Mouse (Mus musculus): Measurements from ENCODE around the gene Ddah1.

The Ddah1 gene

DNA sequence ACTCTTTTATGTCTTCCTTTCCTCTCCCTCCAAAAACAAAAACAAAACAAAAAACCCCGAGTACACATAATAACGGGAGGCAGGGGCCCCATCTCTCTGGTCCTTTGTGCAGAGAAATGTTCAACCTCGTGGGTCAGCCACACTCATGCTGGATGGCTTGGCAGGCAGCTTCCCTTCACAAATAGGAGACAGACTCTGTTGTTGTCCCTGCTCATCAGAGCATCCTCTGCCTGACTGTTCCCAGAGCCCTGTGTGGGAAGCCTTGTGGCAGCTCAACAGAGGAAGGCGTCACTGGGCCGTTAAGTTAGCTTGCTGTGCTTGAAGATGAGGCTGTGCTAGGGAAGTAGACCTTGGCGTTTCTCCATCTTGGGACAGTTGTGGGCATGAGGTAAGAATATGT lies 58.8 kb downstream of the Ddah1 start:
- DNase-seq = peak; percentile 25 to 29

DNA sequence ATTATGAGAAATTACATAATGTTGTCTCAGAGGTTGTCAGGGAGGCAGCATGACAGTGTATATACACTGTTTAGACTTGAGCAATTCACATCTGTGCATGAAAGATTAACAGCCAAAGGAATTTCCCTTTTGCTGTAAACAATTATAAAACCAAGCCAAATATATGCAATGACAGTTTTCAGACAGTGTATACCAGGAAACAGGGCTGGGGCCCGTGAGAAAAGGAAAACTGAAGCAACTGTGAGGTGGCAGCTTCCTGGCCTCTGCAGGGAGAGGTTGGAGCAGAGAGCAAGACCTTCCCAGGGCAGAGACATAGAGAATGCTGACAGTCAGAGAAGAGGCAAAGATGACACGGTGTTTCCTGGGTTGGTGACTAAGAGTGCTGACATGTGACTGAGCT lies 62.0 kb downstream of the Ddah1 start:
- DNase-seq = no peak

DNA sequence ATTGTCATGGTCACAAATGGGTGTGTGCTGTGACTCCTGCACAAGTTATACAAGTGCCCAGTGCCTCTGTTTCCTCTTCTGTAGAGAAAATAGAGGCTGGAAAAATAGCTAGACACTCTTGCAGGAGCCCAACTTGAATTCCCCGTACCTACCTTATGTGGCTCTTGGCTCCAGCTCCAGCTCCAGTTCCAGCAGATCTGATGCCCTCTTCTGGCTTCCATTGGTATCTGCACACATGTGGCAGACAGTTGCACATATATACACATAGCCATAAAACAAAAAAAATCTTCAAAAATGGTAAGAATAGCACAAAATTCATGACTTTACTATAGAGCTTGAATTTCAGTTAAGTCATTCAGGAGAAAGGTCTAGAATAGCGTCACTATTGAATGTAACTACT lies 62.5 kb downstream of the Ddah1 start:
- no peak for DNase-seq

DNA sequence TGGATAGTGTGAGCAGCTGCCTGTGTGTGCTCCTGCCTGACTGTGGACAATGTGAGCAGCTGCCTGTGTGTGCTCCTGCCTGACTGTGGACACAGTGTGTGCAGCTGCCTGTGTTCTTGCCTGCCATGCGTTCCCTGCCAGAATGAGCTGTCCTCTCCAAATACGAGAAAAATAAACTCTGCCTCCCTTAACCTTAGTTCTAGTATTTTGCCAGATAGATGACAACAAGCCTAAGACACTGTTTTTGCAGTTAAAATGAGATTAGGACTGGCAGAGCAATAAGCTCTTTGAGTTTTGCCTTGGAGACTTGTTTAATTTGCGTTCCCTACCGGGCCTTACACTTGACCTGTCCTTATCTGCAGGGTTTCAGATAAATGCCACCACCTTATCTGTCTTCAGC lies 63.7 kb downstream of the Ddah1 start:
- DNase-seq = no peak

DNA sequence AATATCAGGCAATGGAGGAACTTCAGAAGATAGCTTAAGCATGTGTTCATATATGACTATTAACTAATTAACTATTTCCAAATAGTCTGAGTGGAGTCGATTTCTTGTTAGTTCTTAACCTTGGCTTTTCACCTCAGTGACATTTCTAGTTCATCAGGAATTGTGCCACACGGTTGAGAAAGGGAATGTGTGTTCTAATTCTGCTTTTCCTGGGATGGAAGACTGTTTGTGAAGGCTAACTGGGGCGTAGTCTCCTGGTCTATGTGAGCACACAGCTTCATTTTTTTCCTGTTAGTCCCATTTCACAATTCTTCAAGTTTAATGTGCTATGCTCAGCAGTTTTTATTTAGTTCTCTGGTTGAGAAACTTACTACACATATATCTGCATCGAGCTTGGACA lies 65.2 kb downstream of the Ddah1 start:
- no peak for DNase-seq

DNA sequence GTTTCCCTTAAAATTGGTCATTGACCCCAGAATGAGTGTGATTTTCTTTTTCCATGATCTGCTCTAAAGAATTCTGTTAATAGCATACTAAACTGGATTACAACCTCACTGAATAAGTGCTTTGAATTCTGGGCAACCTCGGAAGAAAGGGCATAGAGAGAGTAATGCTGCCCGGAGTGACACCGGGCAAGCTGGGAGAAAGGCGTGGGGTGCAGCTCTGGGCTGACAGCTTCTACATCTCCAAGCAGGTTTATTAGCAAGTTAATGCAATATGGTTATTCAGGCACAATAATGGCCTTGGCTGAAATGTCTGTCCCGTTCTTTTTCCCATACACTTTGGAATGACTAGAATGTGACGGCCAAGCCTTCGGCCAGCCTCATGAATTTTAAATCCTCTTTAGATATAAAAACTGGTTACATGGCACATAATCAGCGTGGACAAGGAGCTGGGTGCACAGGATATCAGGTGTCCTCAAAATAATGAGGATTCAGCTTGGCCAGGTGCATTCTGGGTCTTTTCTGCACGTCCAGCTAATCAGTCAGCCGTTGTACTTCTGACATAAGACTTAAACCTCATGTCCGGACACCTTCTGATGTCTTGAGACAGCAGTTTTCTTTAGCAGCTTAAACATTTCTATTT lies 67.1 kb downstream of the Ddah1 start:
- peak; percentile 63 to 75 for DNase-seq

DNA sequence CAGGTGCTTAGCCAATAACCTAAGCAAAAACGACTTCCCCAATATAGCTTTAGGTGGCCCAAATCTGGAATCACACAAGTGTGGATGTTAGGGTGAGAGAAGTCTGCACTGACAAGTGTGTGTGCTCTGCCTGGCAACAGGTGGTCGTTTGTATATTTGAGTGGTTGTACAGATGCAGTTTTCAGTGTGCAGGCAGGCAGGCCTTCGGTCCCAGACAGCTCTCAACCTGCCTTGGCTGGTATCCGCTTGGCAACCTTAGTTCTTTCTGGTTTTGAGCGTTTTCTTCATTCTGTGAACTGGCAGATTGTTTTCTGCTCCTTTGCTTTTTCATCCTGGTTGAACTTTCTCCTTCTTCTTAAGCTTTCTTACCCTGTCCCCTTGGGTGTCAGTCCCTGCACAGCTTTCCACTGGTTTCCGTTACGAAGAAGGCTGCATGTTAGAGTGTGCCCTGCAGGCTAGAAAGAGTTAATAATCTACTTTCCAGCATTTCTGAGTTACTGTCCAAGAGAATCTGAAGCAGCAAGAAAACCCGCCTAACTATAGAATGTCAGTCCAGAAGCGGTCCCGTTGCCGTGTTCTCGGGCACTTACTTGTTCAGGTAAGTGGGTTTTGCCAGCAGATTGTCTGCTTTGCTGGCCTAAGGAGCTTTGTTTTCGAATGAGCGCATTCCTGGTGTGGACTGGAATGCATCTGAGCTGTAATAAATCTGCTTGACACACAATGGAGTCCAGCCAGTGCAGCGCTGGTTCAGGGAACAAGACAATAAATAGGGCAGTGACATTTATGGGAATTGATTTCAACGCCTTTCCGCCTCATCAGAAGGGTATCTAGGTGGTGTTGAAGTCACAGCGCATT lies 68.9 kb downstream of the Ddah1 start:
- DNase-seq = peak; percentile 81 to 83

DNA sequence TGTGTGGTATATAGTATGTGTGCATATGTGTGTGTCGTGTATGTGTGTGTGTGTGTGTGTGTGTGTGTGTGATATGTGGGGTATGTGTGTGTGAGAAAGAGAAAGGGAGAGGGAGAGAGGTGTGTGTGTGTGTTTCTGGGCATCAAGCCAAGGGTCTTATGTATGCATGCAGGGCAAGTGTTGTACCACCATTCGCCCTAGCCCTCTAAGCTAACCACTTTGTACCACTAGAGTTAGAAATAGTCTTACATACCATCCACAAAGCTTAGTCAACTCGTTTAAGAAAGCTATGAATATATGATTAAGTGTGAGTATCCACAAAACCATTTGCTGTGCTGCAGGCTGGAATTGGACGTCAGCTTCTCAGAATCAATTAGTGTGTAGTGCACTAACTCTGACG lies 70.4 kb downstream of the Ddah1 start:
- no peak for DNase-seq

DNA sequence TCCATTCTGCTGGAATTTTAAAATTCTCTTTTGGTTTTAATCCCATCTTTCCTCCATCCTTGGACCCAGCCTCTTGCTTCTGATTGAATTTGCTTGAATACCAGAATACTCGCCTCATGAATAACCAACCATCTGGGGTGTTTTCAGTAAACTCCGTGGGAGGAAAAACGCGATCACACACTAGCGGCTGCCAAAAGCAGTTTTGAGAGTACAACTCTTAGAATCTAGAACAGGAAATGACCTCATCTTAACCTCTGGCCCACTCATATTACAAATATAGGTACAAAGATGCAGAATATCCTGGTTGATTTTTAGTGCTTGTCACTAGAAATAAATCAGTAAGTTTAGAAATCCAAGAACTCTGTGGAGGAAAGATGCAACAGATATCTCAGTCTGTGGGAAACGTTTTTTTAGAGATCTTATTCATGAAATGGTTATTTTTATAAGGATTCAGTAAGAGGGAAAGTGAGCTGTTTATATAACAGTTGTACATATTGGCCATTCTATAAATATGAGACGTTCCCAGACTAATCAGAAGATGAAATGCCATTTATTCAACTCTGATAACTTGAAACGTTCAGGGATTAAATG lies 75.6 kb downstream of the Ddah1 start:
- peak; percentile 25 to 53 for DNase-seq

DNA sequence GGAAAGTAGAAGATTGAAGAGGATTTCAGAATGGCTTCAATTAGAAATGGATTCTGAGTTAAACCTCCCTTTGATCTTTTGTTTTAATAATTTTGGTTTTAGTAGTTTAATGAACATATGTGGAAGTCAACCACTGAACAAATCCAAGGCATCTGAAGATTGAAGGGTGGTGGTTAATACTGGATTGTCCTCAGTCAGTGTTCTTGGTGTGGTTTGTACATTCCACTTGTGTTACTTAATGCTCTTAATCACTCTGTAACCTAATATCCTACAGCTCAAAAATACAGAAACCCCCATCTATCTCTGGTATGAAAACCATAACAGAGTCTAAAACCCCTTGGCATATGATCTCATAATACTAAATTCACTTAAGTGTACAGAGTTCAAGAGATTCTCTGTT lies 79.8 kb downstream of the Ddah1 start:
- no peak for DNase-seq

DNA sequence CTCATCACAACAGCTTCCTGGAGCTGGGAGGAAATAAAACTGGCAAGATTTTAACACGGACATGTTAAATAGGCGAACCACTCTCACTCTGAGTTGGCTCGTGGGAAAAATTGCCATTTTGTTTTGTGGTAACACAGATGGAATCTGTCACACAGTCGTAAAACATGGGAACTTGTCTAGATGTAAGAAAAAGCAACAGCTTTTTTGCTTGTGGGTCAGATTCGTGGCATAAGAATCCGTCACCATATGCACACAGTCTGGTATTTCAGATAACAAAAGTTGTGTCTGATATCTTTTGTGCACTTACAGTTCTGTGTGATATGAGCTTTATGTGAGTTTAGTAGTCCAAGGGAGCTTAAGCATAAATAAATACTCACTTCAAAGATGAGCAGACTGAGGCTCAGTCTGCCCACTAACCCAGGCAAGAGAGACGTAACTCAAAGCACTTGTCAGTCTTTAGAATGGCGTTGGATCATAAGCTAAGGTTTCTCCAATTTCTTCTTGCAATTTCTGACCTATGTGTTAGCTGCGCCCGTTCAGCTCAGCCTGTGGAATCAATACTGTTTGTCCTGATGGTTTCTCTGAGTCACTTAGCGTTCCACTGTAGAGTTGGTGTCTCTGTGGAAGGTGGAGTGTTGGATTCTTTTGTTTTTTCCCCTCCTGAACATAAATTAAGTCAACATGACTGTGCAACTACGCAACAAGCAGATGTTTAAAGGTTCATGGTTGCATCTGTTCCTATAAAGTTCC lies 83.7 kb downstream of the Ddah1 start:
- DNase-seq = no peak

DNA sequence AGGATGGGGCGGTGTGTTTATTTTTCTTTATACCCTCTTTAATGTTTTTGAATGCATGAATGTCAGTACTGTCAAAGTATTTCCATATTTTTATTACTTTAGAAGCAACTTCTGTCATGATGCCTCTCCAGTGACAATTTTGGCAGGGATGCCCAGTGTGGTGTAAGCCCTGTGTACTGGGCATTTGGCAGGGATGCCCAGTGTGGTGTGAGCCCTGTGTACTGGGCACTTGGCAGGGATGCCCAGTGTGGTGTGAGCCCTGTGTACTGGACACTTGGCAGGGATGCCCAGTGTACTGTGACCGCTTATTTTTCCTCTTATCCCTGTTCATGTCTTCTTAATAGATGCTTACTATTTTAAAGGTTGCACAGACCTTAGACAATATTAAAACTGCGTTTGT lies 85.4 kb downstream of the Ddah1 start:
- DNase-seq = peak; percentile 64 to 68

DNA sequence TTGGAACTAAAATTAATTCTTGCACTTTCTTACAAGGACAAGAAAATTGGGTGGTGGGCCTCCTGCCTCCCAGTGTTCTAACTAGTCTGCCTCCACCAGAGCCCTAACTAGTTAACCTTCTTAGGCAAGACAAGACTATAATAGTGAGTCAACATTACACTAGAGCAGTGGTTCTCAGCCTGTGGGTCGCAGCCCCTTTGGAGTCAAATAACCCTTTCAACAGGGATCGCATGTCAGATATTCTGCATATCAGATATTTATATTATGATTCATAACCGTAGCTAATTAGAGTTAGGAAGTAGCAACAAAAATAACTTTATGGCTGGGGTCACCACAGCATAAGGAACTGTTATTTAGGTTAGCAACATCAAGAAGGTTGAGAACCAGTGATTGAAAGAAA lies 86.4 kb downstream of the Ddah1 start:
- DNase-seq = no peak

DNA sequence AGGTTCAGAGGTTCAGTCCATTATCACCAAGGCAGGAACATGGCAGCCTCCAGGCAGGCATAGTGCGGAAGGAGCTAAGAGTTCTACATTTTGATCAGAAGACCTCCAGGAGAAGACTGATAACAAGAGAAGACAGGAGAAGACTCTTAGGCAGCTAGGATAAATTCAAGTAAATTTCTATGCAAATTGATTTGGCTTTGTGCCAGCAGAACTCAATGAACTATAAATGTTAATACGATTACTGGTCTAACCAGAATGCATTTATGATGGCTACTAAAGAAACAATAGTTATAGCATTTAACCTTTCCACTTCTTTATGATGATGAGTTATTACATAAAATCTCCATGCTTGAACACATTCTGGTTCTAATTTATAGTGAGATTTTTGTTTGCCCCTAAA lies 87.8 kb downstream of the Ddah1 start:
- peak in 1 of 2 experiments; percentile 10 for DNase-seq

DNA sequence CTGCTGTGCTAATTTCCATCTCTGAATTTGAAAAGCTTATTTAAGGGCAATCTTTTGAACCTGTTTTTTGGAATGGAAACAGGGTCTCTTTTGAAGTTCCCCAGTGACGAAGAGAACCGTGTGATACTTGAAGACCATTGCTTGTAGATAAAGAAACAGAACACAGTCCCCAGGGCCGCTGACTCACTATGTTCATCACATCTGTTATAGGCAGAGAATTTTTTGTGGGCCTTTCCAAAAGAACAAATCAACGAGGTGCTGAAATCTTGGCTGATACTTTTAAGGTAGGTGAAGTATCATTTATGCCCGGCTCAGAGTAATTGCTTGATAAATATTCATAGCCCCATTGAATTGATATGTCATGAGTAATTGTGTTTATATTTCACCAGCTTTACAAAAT lies 93.6 kb downstream of the Ddah1 start:
- DNase-seq = no peak

DNA sequence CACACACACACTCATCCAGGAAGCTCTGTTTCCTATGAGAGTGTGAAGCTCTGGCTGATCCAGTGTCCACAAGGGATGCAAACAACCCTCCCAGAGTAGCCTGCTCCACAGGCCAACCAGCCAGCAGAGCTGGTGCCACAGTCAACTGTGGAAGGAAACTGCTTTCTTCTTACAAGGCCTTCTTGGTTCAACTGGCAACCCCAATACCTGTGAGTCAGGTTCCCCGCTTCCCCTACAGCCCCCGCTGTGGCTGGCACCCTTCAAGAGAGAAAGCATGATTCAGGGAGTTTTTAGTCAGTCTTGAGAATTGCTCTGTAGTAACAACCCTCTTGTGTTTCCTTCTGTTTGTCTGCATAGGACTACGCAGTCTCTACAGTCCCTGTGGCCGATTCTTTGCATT lies 94.3 kb downstream of the Ddah1 start:
- DNase-seq = no peak

DNA sequence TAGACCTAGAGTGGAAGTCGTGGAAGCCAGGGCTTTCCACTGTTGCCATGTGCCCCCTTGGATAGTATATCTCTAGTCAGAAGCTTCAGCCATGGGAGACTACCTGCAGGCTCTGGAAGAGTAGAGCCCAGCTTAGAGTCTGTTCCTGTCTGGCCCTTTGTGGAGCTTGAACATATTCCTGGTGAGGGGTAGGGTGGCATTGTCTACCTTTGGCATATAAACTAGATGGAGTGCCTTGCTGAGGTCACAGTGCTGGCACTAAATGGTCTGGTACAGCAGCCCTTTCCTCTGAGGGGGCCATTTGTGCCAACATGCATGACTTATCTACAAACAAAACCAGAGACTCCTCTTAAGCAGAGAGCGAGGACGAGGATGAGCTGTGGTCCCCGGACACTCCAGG lies 95.2 kb downstream of the Ddah1 start:
- DNase-seq = no peak

DNA sequence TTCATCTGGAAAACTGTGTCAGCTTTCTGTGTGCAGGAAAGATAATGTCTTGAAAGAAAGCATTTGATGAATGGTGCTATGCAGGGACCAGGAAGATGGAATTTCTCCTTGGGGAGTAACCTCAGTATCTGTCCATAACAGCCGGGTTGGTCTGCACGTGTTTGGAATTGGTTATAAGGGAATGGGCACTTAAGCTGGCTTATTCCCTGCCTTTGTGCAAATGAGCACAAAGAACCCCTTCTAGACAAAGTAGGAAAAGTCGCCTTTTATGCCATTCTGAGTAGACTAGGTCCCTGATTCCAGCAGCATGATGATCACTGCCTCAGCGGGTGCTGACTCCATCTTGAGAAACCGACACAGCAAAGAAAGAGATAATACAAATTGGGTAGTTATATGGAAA lies 96.0 kb downstream of the Ddah1 start:
- DNase-seq = no peak

DNA sequence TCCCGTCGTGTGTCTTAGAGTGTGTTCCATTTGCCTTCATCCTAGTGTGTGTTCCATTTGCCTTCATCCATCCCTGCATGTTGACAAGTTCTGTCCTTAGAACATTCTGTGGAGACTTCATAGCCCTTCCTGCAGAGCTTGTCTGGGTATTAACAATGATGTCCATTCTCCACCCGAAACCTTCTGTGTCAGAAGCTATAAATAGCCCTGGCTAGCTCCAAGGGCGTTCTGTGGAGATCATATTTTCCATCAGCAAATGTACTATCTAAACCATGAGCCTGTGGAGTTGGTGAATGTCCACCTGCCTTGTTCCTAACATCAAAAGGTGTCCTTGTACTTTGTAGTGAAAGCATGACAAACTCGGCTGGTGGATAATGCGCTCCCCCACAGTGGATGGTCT lies 96.8 kb downstream of the Ddah1 start:
- no peak for DNase-seq

DNA sequence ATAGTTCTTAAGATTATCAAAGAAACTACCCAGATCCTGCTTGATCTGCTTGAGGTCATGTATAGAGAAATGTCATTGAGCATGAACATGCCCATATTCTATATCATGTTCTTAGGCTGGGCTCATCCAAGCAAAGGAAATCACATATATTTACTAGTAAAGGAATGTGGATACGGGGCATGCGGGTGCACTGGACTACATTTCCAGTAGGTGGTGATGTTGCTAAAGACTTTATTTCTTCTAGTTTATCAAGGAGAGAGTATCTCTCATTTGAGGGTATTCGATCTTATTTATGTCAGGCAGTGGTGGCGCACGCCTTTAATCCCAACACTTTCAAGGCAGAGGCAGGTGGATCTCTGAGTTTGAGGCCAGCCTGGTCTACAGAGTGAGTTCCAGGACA lies 99.9 kb downstream of the Ddah1 start:
- peak in 1 of 2 experiments; percentile 30 for DNase-seq

DNA sequence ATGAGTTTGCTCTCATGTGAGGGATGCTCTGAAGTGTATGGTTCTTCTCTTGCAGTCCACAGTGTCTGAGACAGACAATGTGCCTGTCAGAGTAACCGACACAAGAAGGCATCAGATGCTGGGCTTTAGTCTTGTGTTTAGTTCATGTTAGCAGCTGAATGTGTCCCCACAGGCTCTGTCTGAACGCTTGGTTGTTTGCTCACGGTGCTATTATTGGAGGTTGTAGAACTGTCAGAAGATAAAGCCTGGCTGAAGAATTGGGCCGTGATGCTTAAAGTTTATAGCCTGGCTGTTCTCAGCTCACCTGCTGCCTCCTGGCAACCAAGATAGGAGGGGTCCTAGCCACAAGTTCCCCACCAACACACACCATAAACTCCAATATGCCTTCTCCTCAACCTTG lies 104.0 kb downstream of the Ddah1 start:
- no peak for DNase-seq

DNA sequence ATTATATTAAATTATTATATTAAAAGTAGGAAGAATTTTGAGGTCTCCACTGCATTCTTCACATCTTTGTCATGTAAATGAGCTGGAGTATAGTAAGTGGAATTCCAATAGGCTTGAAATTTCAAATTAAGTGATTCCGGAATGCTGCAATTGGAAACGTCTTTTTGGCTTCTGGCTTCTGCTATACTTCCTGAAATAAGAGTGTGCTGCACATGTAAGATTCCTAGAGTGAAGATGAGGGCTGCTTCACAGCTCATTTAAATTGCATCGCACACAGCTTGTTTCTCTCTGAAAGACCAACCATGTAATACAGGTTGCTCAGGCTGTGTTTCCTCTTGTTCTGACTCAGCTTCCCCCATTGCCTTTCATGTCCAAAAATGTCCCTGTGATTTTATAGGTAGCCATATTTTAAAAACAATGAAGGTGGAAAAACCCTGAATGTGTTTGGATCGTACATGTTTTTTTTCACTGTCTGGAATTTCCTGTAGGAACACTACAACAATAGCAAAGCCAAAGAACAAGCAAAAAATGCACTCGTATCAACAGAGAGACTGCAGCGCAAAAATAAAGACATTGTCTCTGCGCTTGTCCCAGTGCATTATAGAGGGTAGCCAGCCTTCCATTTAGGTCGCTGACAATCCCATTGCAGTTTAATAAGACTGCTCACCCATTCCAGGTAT lies 105.7 kb downstream of the Ddah1 start:
- DNase-seq = no peak

DNA sequence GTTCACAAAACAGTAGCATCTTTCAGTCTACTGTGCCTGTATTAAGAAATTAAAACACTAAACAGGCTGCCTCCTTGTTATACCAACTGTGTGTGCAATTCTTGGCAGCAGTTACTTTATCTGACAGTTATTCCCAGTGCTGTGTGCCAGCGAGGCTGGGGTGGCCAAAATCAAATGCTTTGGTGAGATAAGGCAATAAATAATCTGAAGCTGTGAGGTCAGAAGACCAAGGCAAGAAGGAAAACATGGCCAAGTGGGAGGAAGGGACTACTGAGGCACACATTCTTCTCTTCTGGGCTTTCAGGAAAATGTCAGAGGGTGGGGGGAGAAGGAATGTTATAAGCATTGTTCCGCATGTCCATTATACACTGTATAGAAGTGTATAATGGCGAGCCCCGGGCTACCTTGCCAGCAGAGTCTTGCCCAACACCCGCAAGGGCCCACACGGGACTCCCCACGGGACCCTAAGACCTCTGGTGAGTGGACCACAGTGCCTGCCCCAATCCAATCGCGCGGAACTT lies 106.3 kb downstream of the Ddah1 start:
- peak; percentile 18 to 30 for DNase-seq
